Mouse (Mus musculus): ENCODE results near the gene Gdf10. TPM values are rescaled to one million over a fixed set of nuclear protein-coding genes. Genes with fewer than 3 reads are reported as not detected.

Gdf10 gene
- 4.9 and 5.5 TPM in 2 replicates for polyA plus RNA-seq (2014; fragmentation: Nextera tagmentation; extraction: Ambion mirVana)

DNA sequence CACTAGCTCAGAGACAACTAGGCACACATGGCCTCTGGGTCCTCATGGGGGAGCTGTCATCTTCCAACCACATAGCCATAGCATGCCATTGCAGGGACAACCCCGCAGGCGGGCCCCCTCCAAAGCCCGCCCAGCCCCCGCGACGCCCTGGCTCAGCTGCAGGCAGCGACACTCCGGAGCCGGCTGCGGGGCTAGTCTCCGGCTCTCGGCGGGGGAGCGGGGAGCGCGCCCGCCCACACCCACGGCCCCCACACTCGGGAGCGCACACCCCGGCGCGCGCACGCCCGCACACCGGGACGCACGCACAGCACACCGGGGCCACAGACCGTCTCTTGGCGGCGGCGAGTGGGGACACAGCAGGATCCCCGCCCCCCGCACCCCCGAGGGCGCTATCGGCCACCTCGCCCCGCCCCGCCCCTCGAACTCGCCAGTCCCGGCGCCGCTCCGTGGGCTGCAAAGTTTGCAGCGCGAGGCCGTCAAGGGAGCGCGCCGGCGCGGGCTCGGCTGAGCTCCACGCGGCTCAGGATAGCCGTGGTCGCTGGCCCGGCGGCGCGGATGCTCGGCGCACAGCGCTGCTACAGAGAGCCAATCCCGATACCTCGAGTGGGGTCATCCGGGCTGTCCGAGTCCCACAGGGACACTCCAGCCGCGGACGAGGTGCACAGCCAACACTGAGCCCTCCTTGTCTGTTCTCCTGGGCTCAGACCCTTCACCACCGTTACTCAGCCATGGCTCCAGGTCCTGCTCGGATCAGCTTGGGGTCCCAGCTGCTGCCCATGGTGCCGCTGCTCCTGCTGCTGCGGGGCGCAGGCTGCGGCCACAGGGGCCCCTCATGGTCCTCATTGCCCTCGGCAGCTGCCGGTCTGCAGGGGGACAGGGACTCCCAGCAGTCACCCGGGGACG lies at the start of gene Gdf10:
Gdf10 (plus strand) TSS at position 420 of the 903 bp plus-strand sequence.
- H3K27me3 ChIP-seq (ENCODE audit: control insufficient read depth, insufficient read depth, low read length): peaks cover 32% of the 10 kb centered on the region
- peaks cover 10% of the 10 kb centered on the region for H3K4me1 ChIP-seq (ENCODE audit: control insufficient read depth, insufficient read depth, low read length)
- H3K4me3 ChIP-seq (replicated peaks; ENCODE audit: low read depth, low read length): peak within 1 kb of the TSS; percentile 57
- no peaks in the 10 kb centered on the region for H3K9me3 ChIP-seq (ENCODE audit: control insufficient read depth, low read length)
- DNase-seq (peak; percentile 76), ATAC-seq (ENCODE audit: low FRiP score, low TSS enrichment) (peak; percentile 66)
- H3K9ac ChIP-seq (replicated peaks; ENCODE audit: low read length): peak within 1 kb of the TSS; percentile 49
- H3K4me2 ChIP-seq (ENCODE audit: low read length): peak within 1 kb of the TSS; percentile 98
- no peak within 1 kb of the TSS for H3K27ac ChIP-seq (replicated peaks; ENCODE audit: low read depth, low read length)
- WGBS: under 1% methylated on average over 83 of the region's 85 CpGs
- no peaks in the 10 kb centered on the region for H3K36me3 ChIP-seq (ENCODE audit: control insufficient read depth, insufficient read depth, low read length)

DNA sequence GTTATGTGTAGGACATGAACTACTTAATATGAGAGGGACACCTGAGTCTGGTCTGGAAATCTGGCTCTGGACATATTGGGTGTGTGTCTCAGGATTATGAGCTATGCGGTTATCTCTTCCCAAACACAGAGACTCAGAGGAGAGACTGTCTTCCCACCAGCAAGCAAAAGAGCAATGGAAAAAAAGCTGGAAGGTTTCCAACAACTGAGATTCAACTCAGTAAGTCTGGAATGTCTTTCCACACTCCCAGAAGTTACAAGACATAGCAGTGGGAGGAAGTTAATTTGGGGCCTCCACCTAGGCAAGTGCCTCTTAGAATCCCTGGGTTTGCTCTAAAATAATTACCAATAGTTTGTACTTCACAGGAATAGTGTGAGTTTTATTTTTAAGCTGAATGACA lies 44.6 kb upstream of the Gdf10 start:
- no peak overlapping the region for H3K4me2 ChIP-seq (ENCODE audit: low read length)
- peaks cover 3% of the 10 kb centered on the region; the same call in 1 of the 2 replicates for H3K9me3 ChIP-seq (ENCODE audit: control insufficient read depth, low read length)
- 100% methylated on average over 1 of the region's 1 CpGs for WGBS
- H3K4me1 ChIP-seq (ENCODE audit: control insufficient read depth, insufficient read depth, low read length): no peaks in the 10 kb centered on the region
- H3K27ac ChIP-seq (replicated peaks; ENCODE audit: low read depth, low read length): no peak overlapping the region
- no peak overlapping the region for H3K9ac ChIP-seq (replicated peaks; ENCODE audit: low read length)
- H3K4me3 ChIP-seq (replicated peaks; ENCODE audit: low read depth, low read length): no peak overlapping the region
- H3K27me3 ChIP-seq (ENCODE audit: control insufficient read depth, insufficient read depth, low read length): no peaks in the 10 kb centered on the region
- ATAC-seq (ENCODE audit: low FRiP score, low TSS enrichment) (no peak), DNase-seq (no peak)
- H3K36me3 ChIP-seq (ENCODE audit: control insufficient read depth, insufficient read depth, low read length): no peaks in the 10 kb centered on the region

DNA sequence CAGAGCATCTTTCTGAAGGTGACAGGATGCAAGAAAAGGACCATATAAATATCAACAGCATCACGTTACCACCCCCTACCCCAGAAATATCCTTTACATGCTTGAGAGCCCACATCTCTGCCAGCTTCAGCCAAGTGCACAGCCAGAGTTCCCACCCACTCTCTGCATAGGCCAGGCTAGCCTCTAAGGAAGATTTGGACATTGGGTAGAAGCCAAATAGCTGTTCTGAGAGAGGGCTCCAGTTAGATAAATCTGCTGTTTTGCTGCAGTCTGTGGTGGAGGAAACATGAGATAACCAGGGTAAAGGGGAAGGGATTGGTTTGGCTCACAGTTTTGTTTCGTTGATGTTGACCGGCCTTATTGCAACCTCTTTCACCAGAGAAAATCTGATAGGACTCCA lies 43.2 kb upstream of the Gdf10 start:
- no peaks in the 10 kb centered on the region for H3K36me3 ChIP-seq (ENCODE audit: control insufficient read depth, insufficient read depth, low read length)
- no peak overlapping the region for H3K9ac ChIP-seq (replicated peaks; ENCODE audit: low read length)
- ATAC-seq (ENCODE audit: low FRiP score, low TSS enrichment) (no peak), DNase-seq (no peak)
- no peak overlapping the region for H3K4me2 ChIP-seq (ENCODE audit: low read length)
- no peaks in the 10 kb centered on the region for H3K27me3 ChIP-seq (ENCODE audit: control insufficient read depth, insufficient read depth, low read length)
- no peaks in the 10 kb centered on the region for H3K4me1 ChIP-seq (ENCODE audit: control insufficient read depth, insufficient read depth, low read length)
- H3K9me3 ChIP-seq (ENCODE audit: control insufficient read depth, low read length): peaks cover 3% of the 10 kb centered on the region; the same call in 1 of the 2 replicates
- 84% methylated on average over 3 of the region's 3 CpGs for WGBS
- H3K4me3 ChIP-seq (replicated peaks; ENCODE audit: low read depth, low read length): no peak overlapping the region
- H3K27ac ChIP-seq (replicated peaks; ENCODE audit: low read depth, low read length): no peak overlapping the region

DNA sequence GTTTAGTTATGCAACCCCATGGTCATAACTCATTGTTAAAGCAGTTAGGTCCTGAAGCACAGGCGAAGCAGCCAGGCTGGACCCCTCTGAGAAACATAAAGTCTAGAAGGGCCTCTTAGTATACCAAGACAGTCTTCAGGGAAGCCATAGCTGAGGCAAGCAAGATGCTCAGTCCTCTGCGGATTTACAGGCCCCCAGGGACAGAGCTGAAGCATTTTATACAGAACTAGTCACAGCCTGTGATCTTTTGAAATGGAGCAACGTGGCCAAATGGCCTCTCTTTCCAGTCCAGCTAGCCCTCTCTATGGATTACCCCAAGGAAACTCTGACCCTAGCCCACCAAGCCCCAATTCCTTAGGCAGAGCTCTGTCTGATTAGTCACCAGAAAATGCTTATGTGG lies 41.9 kb upstream of the Gdf10 start:
- peaks cover 3% of the 10 kb centered on the region; the same call in 1 of the 2 replicates for H3K9me3 ChIP-seq (ENCODE audit: control insufficient read depth, low read length)
- H3K4me3 ChIP-seq (replicated peaks; ENCODE audit: low read depth, low read length): no peak overlapping the region
- DNase-seq (no peak), ATAC-seq (ENCODE audit: low FRiP score, low TSS enrichment) (no peak)
- H3K4me2 ChIP-seq (ENCODE audit: low read length): no peak overlapping the region
- H3K36me3 ChIP-seq (ENCODE audit: control insufficient read depth, insufficient read depth, low read length): no peaks in the 10 kb centered on the region
- H3K9ac ChIP-seq (replicated peaks; ENCODE audit: low read length): no peak overlapping the region
- 82% methylated on average over 3 of the region's 3 CpGs for WGBS
- no peaks in the 10 kb centered on the region for H3K27me3 ChIP-seq (ENCODE audit: control insufficient read depth, insufficient read depth, low read length)
- H3K4me1 ChIP-seq (ENCODE audit: control insufficient read depth, insufficient read depth, low read length): no peaks in the 10 kb centered on the region
- no peak overlapping the region for H3K27ac ChIP-seq (replicated peaks; ENCODE audit: low read depth, low read length)

DNA sequence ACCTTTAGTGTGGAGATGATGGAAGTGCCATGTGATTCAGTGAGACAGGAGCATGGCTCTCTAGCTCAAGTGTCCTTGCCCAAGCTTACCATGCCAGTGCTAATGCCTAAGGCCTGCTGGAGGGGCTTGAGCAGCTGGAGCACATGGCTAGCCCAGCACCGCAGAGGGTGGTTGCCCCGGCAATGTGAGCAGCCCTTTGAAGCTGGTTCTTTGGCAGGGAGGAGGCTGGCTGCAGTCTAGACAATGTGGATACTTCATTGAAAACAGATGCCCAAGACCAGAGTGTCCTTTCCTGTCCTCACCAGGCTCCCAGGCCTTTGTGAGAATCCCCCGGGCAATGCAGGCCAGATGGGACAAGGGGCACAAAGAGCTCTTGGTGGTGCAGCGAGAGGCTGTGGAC lies 40.3 kb upstream of the Gdf10 start:
- Histone ChIP-seq H3K36me3 (ENCODE audit: control insufficient read depth, insufficient read depth, low read length) (no peaks in the 10 kb centered on the region), H3K4me1 (ENCODE audit: control insufficient read depth, insufficient read depth, low read length) (no peaks in the 10 kb centered on the region), H3K9ac (replicated peaks; ENCODE audit: low read length) (no peak overlapping the region), H3K9me3 (ENCODE audit: control insufficient read depth, low read length) (no peaks in the 10 kb centered on the region), H3K4me3 (replicated peaks; ENCODE audit: low read depth, low read length) (no peak overlapping the region), H3K4me2 (ENCODE audit: low read length) (no peak overlapping the region), H3K27ac (replicated peaks; ENCODE audit: low read depth, low read length) (no peak overlapping the region), H3K27me3 (ENCODE audit: control insufficient read depth, insufficient read depth, low read length) (no peaks in the 10 kb centered on the region)
- ATAC-seq (ENCODE audit: low FRiP score, low TSS enrichment): no peak
- DNase-seq: no peak
- whole genome bisulfite sequencing: 69% methylated on average over 4 of the region's 4 CpGs

DNA sequence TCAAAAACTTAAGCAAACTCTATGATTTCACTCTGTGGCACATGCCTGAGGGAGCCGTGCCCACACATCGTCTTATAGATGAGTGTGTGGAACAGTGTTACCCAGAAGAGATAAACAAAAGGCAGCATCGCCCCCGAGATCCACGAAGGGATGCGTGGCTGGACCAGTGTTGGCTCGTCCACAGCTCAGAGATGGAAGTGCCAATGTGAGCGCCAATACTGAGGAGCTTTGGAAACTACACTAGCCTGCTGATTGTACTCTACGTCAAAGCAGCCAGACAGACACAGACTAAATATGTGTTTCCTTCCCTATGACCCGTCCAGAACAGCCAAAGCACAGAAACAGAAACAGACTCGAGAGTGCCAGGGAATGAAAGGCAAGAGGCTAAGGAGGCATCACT lies 37.9 kb upstream of the Gdf10 start:
- H3K4me3 ChIP-seq (replicated peaks; ENCODE audit: low read depth, low read length): no peak overlapping the region
- H3K9me3 ChIP-seq (ENCODE audit: control insufficient read depth, low read length): no peaks in the 10 kb centered on the region
- no peaks in the 10 kb centered on the region for H3K36me3 ChIP-seq (ENCODE audit: control insufficient read depth, insufficient read depth, low read length)
- DNase-seq (no peak), ATAC-seq (ENCODE audit: low FRiP score, low TSS enrichment) (no peak)
- no peaks in the 10 kb centered on the region for H3K27me3 ChIP-seq (ENCODE audit: control insufficient read depth, insufficient read depth, low read length)
- no peak overlapping the region for H3K27ac ChIP-seq (replicated peaks; ENCODE audit: low read depth, low read length)
- 88% methylated on average over 11 of the region's 11 CpGs for WGBS
- no peak overlapping the region for H3K9ac ChIP-seq (replicated peaks; ENCODE audit: low read length)
- no peak overlapping the region for H3K4me2 ChIP-seq (ENCODE audit: low read length)
- H3K4me1 ChIP-seq (ENCODE audit: control insufficient read depth, insufficient read depth, low read length): 0 out of 2 replicates have a peak, but pooled peaks cover 5% of the 10 kb centered on the region

DNA sequence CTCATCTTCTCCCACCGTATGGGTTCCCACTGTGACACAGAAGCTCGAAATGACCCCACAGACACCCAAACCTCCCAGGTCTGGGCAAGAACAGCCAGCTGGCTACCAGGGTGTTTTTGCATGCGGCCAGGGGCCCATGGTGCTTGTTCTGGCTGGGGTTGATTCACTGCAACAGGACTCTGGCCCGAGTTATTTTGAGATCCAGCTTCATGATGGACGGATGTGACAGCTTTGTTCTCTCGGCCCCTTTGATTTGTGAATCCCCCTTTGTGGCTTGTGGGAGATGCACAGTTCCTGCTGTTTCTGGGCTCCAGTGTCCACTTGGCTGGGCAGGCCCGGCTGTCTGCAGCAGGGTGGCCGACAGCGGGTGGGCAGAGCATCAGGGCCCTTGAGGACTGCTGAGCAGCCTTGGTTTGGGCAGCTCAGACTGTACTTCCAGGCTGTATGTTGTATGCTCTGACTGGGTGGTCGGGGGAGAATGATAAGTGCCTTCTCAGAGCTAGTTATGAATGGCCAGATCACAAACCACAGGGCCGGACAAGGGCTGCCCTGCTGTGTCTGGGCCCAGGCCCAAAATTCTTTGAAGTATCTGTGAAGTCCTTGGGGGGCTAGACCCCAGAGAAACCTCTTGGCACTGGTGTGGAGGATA lies 34.9 kb upstream of the Gdf10 start:
- H3K9me3 ChIP-seq (ENCODE audit: control insufficient read depth, low read length): no peaks in the 10 kb centered on the region
- H3K27ac ChIP-seq (replicated peaks; ENCODE audit: low read depth, low read length): no peak overlapping the region
- H3K4me1 ChIP-seq (ENCODE audit: control insufficient read depth, insufficient read depth, low read length): 0 out of 2 replicates have a peak, but pooled peaks cover 5% of the 10 kb centered on the region
- no peak overlapping the region for H3K9ac ChIP-seq (replicated peaks; ENCODE audit: low read length)
- no peak overlapping the region for H3K4me3 ChIP-seq (replicated peaks; ENCODE audit: low read depth, low read length)
- H3K36me3 ChIP-seq (ENCODE audit: control insufficient read depth, insufficient read depth, low read length): no peaks in the 10 kb centered on the region
- 56% methylated on average over 11 of the region's 11 CpGs for WGBS
- no peaks in the 10 kb centered on the region for H3K27me3 ChIP-seq (ENCODE audit: control insufficient read depth, insufficient read depth, low read length)
- no peak for DNase-seq
- no peak overlapping the region for H3K4me2 ChIP-seq (ENCODE audit: low read length)
- no peak for ATAC-seq (ENCODE audit: low FRiP score, low TSS enrichment)

DNA sequence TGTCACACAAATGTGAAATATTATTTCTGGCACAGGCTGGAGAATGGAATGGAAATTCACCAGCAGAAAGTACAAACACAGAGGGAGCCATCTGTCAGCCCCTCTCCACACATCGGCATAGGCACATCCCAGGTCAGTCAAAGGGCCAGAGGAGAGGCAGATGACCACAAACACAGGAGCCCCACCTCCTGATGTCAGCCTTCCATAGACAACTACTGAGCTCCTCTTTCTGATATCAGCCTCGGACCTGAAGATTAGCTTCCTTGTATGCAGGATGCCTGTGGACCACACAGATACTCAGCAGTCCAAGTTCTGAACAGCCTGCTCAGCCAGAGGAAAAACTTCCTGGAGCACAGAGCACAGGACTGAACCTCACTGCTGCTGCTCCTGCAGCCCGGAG lies 33.4 kb upstream of the Gdf10 start:
- Histone ChIP-seq H3K9me3 (ENCODE audit: control insufficient read depth, low read length) (no peaks in the 10 kb centered on the region), H3K9ac (replicated peaks; ENCODE audit: low read length) (no peak overlapping the region), H3K4me3 (replicated peaks; ENCODE audit: low read depth, low read length) (no peak overlapping the region), H3K27ac (replicated peaks; ENCODE audit: low read depth, low read length) (no peak overlapping the region), H3K4me2 (ENCODE audit: low read length) (no peak overlapping the region), H3K36me3 (ENCODE audit: control insufficient read depth, insufficient read depth, low read length) (no peaks in the 10 kb centered on the region), H3K4me1 (ENCODE audit: control insufficient read depth, insufficient read depth, low read length) (0 out of 2 replicates have a peak, but pooled peaks cover 5% of the 10 kb centered on the region), H3K27me3 (ENCODE audit: control insufficient read depth, insufficient read depth, low read length) (no peaks in the 10 kb centered on the region)
- no peak for DNase-seq
- ATAC-seq (ENCODE audit: low FRiP score, low TSS enrichment): no peak
- 86% methylated on average over 3 of the region's 3 CpGs for WGBS

All from midbrain, embryonic 14.5 days (tissue).